Mouse (Mus musculus) liver, embryonic 14.5 days (tissue): Measurements from ENCODE around the gene Hprt. TPM values are rescaled to one million over a fixed set of nuclear protein-coding genes. Genes with fewer than 3 reads are reported as not detected.

Experiments used
- ATAC-seq: fragments of 200-750 bp; cut with Nextera tagmentation; 2 replicates; pipeline ENCODE4 v1.8.0; 2017; ENCODE audit warnings: moderate number of reproducible peaks, mild to moderate bottlenecking, moderate library complexity; ENCODE audit not compliant: insufficient read depth
- DNase-seq, 3 experiments: peaks; one replicate each; pipeline ENCODE4 v3.0.0-alpha.2; 2012 to 2013; ENCODE audit warnings: low read depth in 3 of 3, low spot score in 3 of 3
- H3K27ac ChIP-seq: fragments of 300-500 bp; sonication (generic); 2 replicates; pipeline ENCODE4 v1.5.1; 2014; ENCODE audit warnings: moderate library complexity, mild to moderate bottlenecking, control low read depth, inconsistent platforms
- H3K27me3 ChIP-seq: fragments of 300-500 bp; sonication (generic); 2 replicates; pipeline ENCODE4 v1.6.1; 2014; ENCODE audit warnings: mild to moderate bottlenecking, low read length, moderate library complexity; ENCODE audit not compliant: control insufficient read depth, insufficient read depth
- H3K36me3 ChIP-seq: fragments of 300-500 bp; sonication (generic); replicated peaks from 2 replicates; pipeline ENCODE4 v1.6.1; 2014; ENCODE audit warnings: low read depth; ENCODE audit not compliant: control insufficient read depth, insufficient read depth
- H3K4me1 ChIP-seq, 2 experiments: fragments of 200-500 bp in 1 of 2; fragments of 300-500 bp in 1 of 2; sonication (generic) in 1 of 2; replicated peaks; 2 replicates each; pipeline ENCODE4 v1.6.1; 2012 to 2014; ENCODE audit warnings: antibody characterized with exemption in 1 of 2, inconsistent platforms in 1 of 2, low read length in 1 of 2; ENCODE audit not compliant: control insufficient read depth in 2 of 2, insufficient read depth in 2 of 2
- H3K4me2 ChIP-seq: fragments of 300-500 bp; sonication (generic); 2 replicates; pipeline ENCODE4 v1.6.1; 2014; ENCODE audit warnings: low read depth, mild to moderate bottlenecking, control low read depth, moderate library complexity
- H3K4me3 ChIP-seq, 2 experiments: fragments of 200-500 bp in 1 of 2; fragments of 300-500 bp in 1 of 2; sonication (generic) in 1 of 2; 2 replicates each; pipeline ENCODE4 v1.5.1; 2012 to 2014; ENCODE audit warnings: low read depth in 2 of 2, low read length in 2 of 2, mild to moderate bottlenecking in 2 of 2, control low read depth in 1 of 2, inconsistent platforms in 1 of 2, moderate library complexity in 1 of 2; ENCODE audit not compliant: insufficient read depth in 1 of 2
- H3K9ac ChIP-seq: fragments of 300-500 bp; sonication (generic); replicated peaks from 2 replicates; pipeline ENCODE4 v1.6.1; 2014; ENCODE audit warnings: mild to moderate bottlenecking, control low read depth, moderate library complexity
- H3K9me3 ChIP-seq: fragments of 300-500 bp; sonication (generic); 2 replicates; pipeline ENCODE4 v1.6.1; 2016; ENCODE audit warnings: low read length, mixed read lengths; ENCODE audit not compliant: control insufficient read depth
- CTCF ChIP-seq: IDR thresholded peaks from 2 replicates; pipeline ENCODE4 v1.5.1; 2016; ENCODE audit warnings: antibody characterized with exemption, low read depth, control low read depth
- EP300 ChIP-seq: IDR thresholded peaks from 2 replicates; pipeline ENCODE4 v1.6.1; 2016; ENCODE audit warnings: antibody characterized with exemption, low read depth
- WGBS: fragments of 180-500 bp; shearing (Covaris S2); extraction: QIAGEN DNeasy Blood & Tissue Kit; methylation state at CpG from one replicate; pipeline ENCODE4 v1.1.7; 2014; ENCODE audit not compliant: insufficient replicate concordance; 5-methylcytosine and 5-hydroxymethylcytosine counted together
- polyA plus RNA-seq, 2 experiments: library from polyadenylated mRNA; depleted of rRNA in 1 of 2; stranded (reverse) in 1 of 2; unstranded in 1 of 2; fragments of >200 nt; fragmentation: Nextera tagmentation in 1 of 2; extraction: Ambion mirVana in 1 of 2; gene quantifications; 2 replicates each; pipeline versions ENCODE4 v1.2.1 to v1.2.3; 2012 to 2014

Gene Hprt
- polyA plus RNA-seq, 2 experiments, result 68.1 to 220 TPM

DNA sequence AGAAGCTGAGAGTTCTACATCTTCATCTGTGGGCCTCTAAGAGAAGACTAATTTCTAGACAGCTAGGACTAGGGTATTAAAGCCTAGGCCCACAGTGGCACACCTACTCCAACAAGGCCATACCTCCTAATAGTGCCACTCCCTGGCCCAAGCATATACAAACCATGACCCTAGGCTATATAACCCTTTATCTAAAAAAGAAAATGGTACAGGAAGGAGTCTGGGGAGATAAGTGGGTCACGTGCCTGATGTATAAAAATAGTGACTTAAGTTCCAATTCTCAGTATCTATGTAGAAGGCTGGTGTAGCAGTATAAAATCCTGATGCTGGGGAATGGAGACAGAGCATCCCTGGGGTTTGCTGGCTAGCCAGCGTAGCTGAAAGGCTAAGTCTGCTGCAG lies 22.8 kb upstream of the Hprt start:
- H3K36me3 ChIP-seq, result no peaks in the 10 kb centered on the region
- H3K9ac ChIP-seq, result no peak overlapping the region
- whole genome bisulfite sequencing, result 50% methylated on average over 2 of the region's 2 CpGs
- no peaks in the 10 kb centered on the region for H3K27me3 ChIP-seq
- DNase-seq, result no peak
- TF ChIP-seq EP300, result no peak
- H3K9me3 ChIP-seq, result no peaks in the 10 kb centered on the region
- no peak overlapping the region for H3K4me2 ChIP-seq
- H3K27ac ChIP-seq, result no peak overlapping the region
- peaks cover 3 to 6% of the 10 kb centered on the region in 2 experiments; a peak in 2 of 4 replicates for H3K4me1 ChIP-seq
- H3K4me3 ChIP-seq, result no peak overlapping the region
- peak; percentile 52; the same call in 1 of the 2 replicates for ATAC-seq

DNA sequence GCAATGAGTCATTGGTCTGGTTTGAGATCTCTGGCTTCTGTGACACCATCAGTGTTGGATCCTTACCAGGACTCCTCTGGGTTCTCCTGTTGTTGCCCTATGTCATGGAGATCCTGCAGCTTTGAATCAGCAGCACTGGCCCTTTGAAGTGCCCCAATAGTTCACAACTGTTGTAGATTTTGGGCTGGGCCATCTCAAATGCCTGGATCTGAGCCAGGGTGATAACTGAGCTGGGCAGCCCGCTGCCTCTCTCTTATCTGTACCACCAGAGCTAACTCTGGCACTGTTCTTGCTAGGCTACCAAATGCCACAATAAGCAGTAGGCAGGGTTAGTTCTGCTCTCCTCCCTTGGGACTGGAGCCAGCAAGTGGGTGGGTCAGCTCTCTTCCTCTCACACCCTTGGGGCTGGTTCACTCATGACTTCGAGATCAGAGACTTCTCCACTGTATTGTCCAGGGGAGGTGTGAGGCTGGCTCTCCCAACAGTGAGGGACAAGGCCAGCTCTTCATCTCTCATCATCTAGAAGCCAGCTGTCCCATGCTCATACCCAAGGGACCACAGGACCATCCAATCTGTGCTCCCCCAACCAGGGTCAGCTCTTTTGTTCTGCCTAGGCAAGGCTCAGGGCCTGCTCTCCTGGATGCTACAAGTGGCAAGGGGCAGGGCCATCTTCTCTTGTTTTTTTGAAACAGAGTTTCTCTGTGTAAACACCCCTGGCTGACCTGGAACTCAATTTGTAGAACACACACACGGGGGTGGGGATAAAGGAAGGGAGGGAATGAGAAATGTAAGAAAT lies 16.5 kb upstream of the Hprt start:
- DNase-seq, result peak; percentile 82 to 87 (median 83)
- peak overlapping the region; percentile 93 for H3K27ac ChIP-seq
- H3K4me2 ChIP-seq, result peak overlapping the region; percentile 58
- no peaks in the 10 kb centered on the region for H3K36me3 ChIP-seq
- 18% methylated on average over 3 of the region's 3 CpGs for WGBS
- H3K27me3 ChIP-seq, result no peaks in the 10 kb centered on the region
- no peaks in the 10 kb centered on the region for H3K9me3 ChIP-seq
- H3K9ac ChIP-seq, result peak overlapping the region; percentile 60
- ATAC-seq, result peak; percentile 99
- TF ChIP-seq CTCF (no peak), EP300 (peak; percentile 84)
- H3K4me3 ChIP-seq, result peak overlapping the region; percentile 29 to 37; a peak in 3 of 4 replicates
- peaks cover 15 to 29% of the 10 kb centered on the region in 2 experiments for H3K4me1 ChIP-seq

DNA sequence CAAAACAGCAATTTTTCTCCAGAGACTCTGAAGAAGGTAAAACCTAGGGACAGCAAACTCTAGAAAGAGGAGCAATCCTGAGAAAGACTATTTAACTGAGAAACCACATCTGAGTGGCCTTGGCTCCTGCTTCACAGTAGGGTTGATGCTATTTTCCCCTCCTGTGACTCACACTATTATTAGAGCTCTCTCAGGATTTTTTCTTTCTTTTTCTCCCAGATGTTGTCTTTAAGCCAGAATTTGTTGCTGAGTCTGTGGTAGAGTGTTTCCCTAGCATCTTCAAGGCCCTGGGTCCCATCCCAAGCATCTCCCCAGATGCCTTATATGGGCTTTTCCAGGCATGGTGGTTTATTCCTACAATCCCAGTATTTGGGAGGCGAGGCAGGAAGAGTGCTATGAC lies 15.8 kb upstream of the Hprt start:
- peak overlapping the region; percentile 93 for H3K27ac ChIP-seq
- H3K4me2 ChIP-seq, result peak overlapping the region; percentile 54; the same call in 1 of the 2 replicates
- H3K27me3 ChIP-seq, result no peaks in the 10 kb centered on the region
- H3K9ac ChIP-seq, result peak overlapping the region; percentile 23
- DNase-seq, result no peak
- peaks cover 15 to 32% of the 10 kb centered on the region in 2 experiments for H3K4me1 ChIP-seq
- H3K36me3 ChIP-seq, result no peaks in the 10 kb centered on the region
- H3K9me3 ChIP-seq, result no peaks in the 10 kb centered on the region
- H3K4me3 ChIP-seq, result no peak overlapping the region
- ATAC-seq, result no peak
- 78% methylated on average over 1 of the region's 1 CpGs for WGBS
- TF ChIP-seq EP300, result no peak
- no peak for TF ChIP-seq CTCF

DNA sequence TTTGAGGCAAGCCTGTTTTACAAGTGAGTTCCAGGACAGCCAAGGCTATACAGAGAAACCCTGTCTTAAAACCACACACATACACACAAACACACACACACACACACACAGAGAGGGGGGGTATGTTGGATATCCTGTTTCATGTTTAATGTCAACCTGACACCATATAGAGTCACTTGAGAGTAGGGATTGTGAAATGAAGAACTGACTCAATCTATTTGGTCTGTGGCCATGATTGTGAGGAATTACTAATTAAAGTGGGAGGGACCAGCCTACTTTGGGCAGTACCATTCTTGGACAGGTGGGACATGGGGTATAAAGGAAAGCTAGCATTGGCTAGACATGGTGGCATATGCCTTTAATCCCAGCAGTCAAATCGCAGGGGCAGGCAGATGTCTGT lies 15.3 kb upstream of the Hprt start:
- H3K9me3 ChIP-seq, result no peaks in the 10 kb centered on the region
- no peak overlapping the region for H3K4me2 ChIP-seq
- no peaks in the 10 kb centered on the region for H3K27me3 ChIP-seq
- no peak overlapping the region for H3K9ac ChIP-seq
- TF ChIP-seq EP300, result no peak
- TF ChIP-seq CTCF, result no peak
- no peaks in the 10 kb centered on the region for H3K36me3 ChIP-seq
- peaks cover 15 to 32% of the 10 kb centered on the region in 2 experiments for H3K4me1 ChIP-seq
- DNase-seq (no peak), ATAC-seq (no peak)
- WGBS, result 87% methylated on average over 1 of the region's 1 CpGs
- no peak overlapping the region for H3K4me3 ChIP-seq
- no peak overlapping the region; the same call in none of the 2 replicates for H3K27ac ChIP-seq

DNA sequence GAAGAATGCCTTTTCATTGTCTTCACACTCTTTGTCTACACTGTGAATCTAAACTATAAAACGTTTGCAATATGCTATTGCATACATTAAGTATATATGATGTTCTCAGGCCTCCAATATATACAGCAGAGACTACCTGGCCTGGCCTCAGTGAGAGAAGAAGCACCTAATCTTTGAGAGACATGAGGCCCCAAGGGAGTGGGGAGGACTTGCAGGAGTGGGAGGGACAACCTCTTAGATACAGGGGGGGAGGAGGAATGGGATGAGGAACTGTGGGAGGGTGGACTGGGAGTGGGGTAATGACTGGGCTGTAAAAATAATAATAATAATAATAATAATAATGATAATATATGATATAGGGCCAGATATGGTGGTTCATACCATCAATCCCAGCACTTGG lies 9.4 kb upstream of the Hprt start:
- Histone ChIP-seq H3K9me3 (no peaks in the 10 kb centered on the region), H3K27me3 (no peaks in the 10 kb centered on the region), H3K9ac (no peak overlapping the region), H3K4me2 (no peak overlapping the region), H3K4me3 (no peak overlapping the region), H3K4me1 (peaks cover 5 to 14% of the 10 kb centered on the region in 2 experiments), H3K36me3 (no peaks in the 10 kb centered on the region), H3K27ac (no peak overlapping the region)
- no peak for TF ChIP-seq CTCF
- TF ChIP-seq EP300, result no peak
- no peak for DNase-seq
- ATAC-seq, result peak; percentile 61; the same call in 1 of the 2 replicates
- 22% methylated on average over 1 of the region's 1 CpGs for WGBS
